ENCODE assay signal across 10 mouse cellular contexts in genomic region chr5:34538527-34538926, GRCm38 (mm10). TPM values are rescaled to one million over a fixed set of nuclear protein-coding genes. Genes with fewer than 3 reads are reported as not detected.
DNase-seq lines count a peak whose midpoint lies in the region; ATAC-seq lines count a peak whose summit lies in the region.
"Had no signal": no experiment of that assay in that cellular context is flagged by ENCODE, and none has a peak within 500 bp of the region (broad histone marks: within the 10 kb centered on the region; RNA-seq: fewer than 3 reads in every experiment).

No protein-coding gene starts in this region.

- H3K36me3 ChIP-seq in embryonic facial prominence, embryonic 11.5 days (replicated peaks; ENCODE audit: control insufficient read depth, insufficient read depth, low read depth, low read length) = no peaks in the 10 kb centered on the region
- H3K36me3 ChIP-seq: neural tube, embryonic 13.5 days had no signal

- H3K27ac ChIP-seq in embryonic facial prominence, embryonic 11.5 days (replicated peaks; ENCODE audit: low read depth, low read length) = no peak overlapping the region
- H3K27ac ChIP-seq: neural tube, embryonic 13.5 days had no signal

- H3K9me3 ChIP-seq in embryonic facial prominence, embryonic 11.5 days (replicated peaks; ENCODE audit: control insufficient read depth, low read length) = no peaks in the 10 kb centered on the region
- H3K9me3 ChIP-seq: neural tube, embryonic 13.5 days had no signal

- 35% methylated on average over 5 of the region's 5 CpGs for WGBS in embryonic facial prominence, embryonic 11.5 days

- DNase-seq in heart, adult 18-20 months = peak; percentile 28 to 37
- DNase-seq in heart, adult 8-10 months (ENCODE audit: low spot score) = no peak
- DNase-seq in CD4-positive, CD25-positive, alpha-beta regulatory T cell, adult 2 months (ENCODE audit: low read depth, low spot score) = peak; percentile 82
- DNase-seq in embryonic facial prominence, embryonic 11.5 days (ENCODE audit: low spot score) = peak; percentile 30
- no peak for DNase-seq in testis, postnatal 14 days (ENCODE audit: low spot score)
- no peak for DNase-seq in cerebellum, postnatal 25 days
- no peak for DNase-seq in right cerebral cortex, postnatal 25 days

- no peak for ATAC-seq in embryonic facial prominence, embryonic 11.5 days (replicated peaks; ENCODE audit: insufficient number of reproducible peaks, low FRiP score, low TSS enrichment, low read depth)
- ATAC-seq in neutrophil, adult 5-6 weeks (ENCODE audit: extremely low read depth, insufficient number of reproducible peaks, low FRiP score, poor library complexity, severe bottlenecking) = peak; percentile 57
- ATAC-seq: Patski had no signal

- H3K4me2 ChIP-seq in embryonic facial prominence, embryonic 11.5 days (ENCODE audit: low read depth, low read length) = no peak overlapping the region
- H3K4me2 ChIP-seq: neural tube, embryonic 13.5 days had no signal

- no peak overlapping the region for H3K9ac ChIP-seq in embryonic facial prominence, embryonic 11.5 days (replicated peaks; ENCODE audit: low read length)
- H3K9ac ChIP-seq: neural tube, embryonic 13.5 days had no signal

- H3K4me3 ChIP-seq in embryonic facial prominence, embryonic 11.5 days (ENCODE audit: low read depth, low read length) = no peak overlapping the region
- H3K4me3 ChIP-seq: neural tube, embryonic 13.5 days had no signal

- H3K27me3 ChIP-seq in embryonic facial prominence, embryonic 11.5 days (ENCODE audit: control insufficient read depth, insufficient read depth, low read length) = no peaks in the 10 kb centered on the region
- H3K27me3 ChIP-seq: neural tube, embryonic 13.5 days; Patski had no signal

- H3K4me1 ChIP-seq in embryonic facial prominence, embryonic 11.5 days (ENCODE audit: control insufficient read depth, insufficient read depth, low read length) = no peaks in the 10 kb centered on the region
- H3K4me1 ChIP-seq: neural tube, embryonic 13.5 days had no signal

RNA-seq across cellular contexts. Expression of gene Sh3bp2, which starts 12.9 kb away (rescaled TPM):
- total RNA-seq in heart, adult 18-20 months (2021) = 1 to 10 TPM; 2.6 to 3.2 TPM
- 1 to 10 TPM; 1.3 to 3.6 (median 1.8) TPM for total RNA-seq in heart, adult 8-10 months (2022)
- 7.4 and 10.4 TPM in 2 replicates for polyA plus RNA-seq in embryonic facial prominence, embryonic 11.5 days (2014; fragmentation: Nextera tagmentation; extraction: Ambion mirVana)
- total RNA-seq in neutrophil, adult 5-6 weeks (2017) = 105 and 107 TPM in 2 replicates

RNA-seq across cellular contexts. Expression of gene Tnip2, which starts 24.7 kb away (rescaled TPM):
- 1 to 10 TPM; 5.7 to 5.9 TPM for total RNA-seq in heart, adult 18-20 months (2021)
- 1 to 10 TPM; 6.6 to 8.4 (median 7.7) TPM for total RNA-seq in heart, adult 8-10 months (2022)
- polyA plus RNA-seq in embryonic facial prominence, embryonic 11.5 days (2014; fragmentation: Nextera tagmentation; extraction: Ambion mirVana) = 3.4 and 6.4 TPM in 2 replicates
- total RNA-seq in neutrophil, adult 5-6 weeks (2017) = 69.4 and 75.8 TPM in 2 replicates

RNA-seq across cellular contexts. Expression of gene Add1, which starts 34.9 kb away (rescaled TPM):
- 100 to 1,000 TPM; 124 to 133 TPM for total RNA-seq in heart, adult 18-20 months (2021)
- 100 to 1,000 TPM; 124 to 154 (median 134) TPM for total RNA-seq in heart, adult 8-10 months (2022)
- 145 and 160 TPM in 2 replicates for polyA plus RNA-seq in embryonic facial prominence, embryonic 11.5 days (2014; fragmentation: Nextera tagmentation; extraction: Ambion mirVana)
- total RNA-seq in neutrophil, adult 5-6 weeks (2017) = 399 and 418 TPM in 2 replicates

Comparison
In these comparisons a context has a peak if more than half of its experiments do, and no peak if none do; other contexts are left out.
1. DNase-seq: peak in heart, adult 18-20 months (2 of 2), CD4-positive, CD25-positive, alpha-beta regulatory T cell, adult 2 months (single experiment) and embryonic facial prominence, embryonic 11.5 days (single experiment); none in heart, adult 8-10 months (single experiment), testis, postnatal 14 days (single experiment), cerebellum, postnatal 25 days (0 of 2) and right cerebral cortex, postnatal 25 days (single experiment).
2. RNA of gene Sh3bp2, which starts 12.9 kb away (total RNA-seq): 105 to 107 TPM in neutrophil, adult 5-6 weeks; 2.6 to 3.2 TPM in heart, adult 18-20 months and 1.3 to 3.6 TPM in heart, adult 8-10 months; every median in the first group is over 10 times any median in the second.